Mouse (Mus musculus) small intestine, adult 2 months (tissue): Measurements from ENCODE around the gene Camta1. TPM values are rescaled to one million over a fixed set of nuclear protein-coding genes. Genes with fewer than 3 reads are reported as not detected.

Experiments used
- H3K27ac ChIP-seq: fragments of 200-500 bp; 2 replicates; pipeline ENCODE4 v1.5.1; 2012; ENCODE audit warnings: low read depth, low read length, control low read depth, inconsistent platforms; ENCODE audit not compliant: insufficient read depth
- H3K27me3 ChIP-seq: fragments of 200-500 bp; 2 replicates; pipeline ENCODE4 v1.6.1; 2012; ENCODE audit warnings: mild to moderate bottlenecking, moderate library complexity, low read length, inconsistent platforms; ENCODE audit not compliant: control insufficient read depth, insufficient read depth
- H3K36me3 ChIP-seq: fragments of 200-500 bp; 2 replicates; pipeline ENCODE4 v1.6.1; 2012; ENCODE audit warnings: mild to moderate bottlenecking, low read length, control low read depth, inconsistent platforms; ENCODE audit not compliant: control insufficient read depth, insufficient read depth
- H3K4me1 ChIP-seq: fragments of 200-500 bp; 2 replicates; pipeline ENCODE4 v1.6.1; 2012; ENCODE audit warnings: low read length, inconsistent platforms, mixed read lengths; ENCODE audit not compliant: control insufficient read depth, insufficient read depth, insufficient read length
- H3K4me3 ChIP-seq: fragments of 200-500 bp; 2 replicates; pipeline ENCODE4 v1.5.1; 2012; ENCODE audit warnings: low read depth, mild to moderate bottlenecking, control low read depth, inconsistent platforms, low read length, moderate library complexity
- CTCF ChIP-seq: fragments of 200-500 bp; IDR thresholded peaks from 2 replicates; pipeline ENCODE4 v1.5.1; 2012; ENCODE audit warnings: low read depth, mild to moderate bottlenecking, control low read depth, inconsistent platforms, low read length, moderate library complexity, mixed read lengths; ENCODE audit not compliant: insufficient replicate concordance, insufficient read length; ENCODE audit errors: extremely low read depth
- POLR2A ChIP-seq: fragments of 200-500 bp; IDR thresholded peaks from 2 replicates; pipeline ENCODE4 v1.6.1; 2012; ENCODE audit warnings: low read depth, mild to moderate bottlenecking, control low read depth, inconsistent platforms, low read length, moderate library complexity
- WGBS: fragments of 180-500 bp; shearing (Covaris S2); methylation state at CpG from one replicate; pipeline ENCODE4 v1.1.7; 2018; 5-methylcytosine and 5-hydroxymethylcytosine counted together
- polyA plus RNA-seq: library from polyadenylated mRNA; depleted of rRNA; stranded (reverse); fragments of >200 nt; gene quantifications from 2 replicates; pipeline ENCODE4 v1.2.3, GENCODE M21; 2012

Gene Camta1
- polyA plus RNA-seq, 1 experiment: 2.2 TPM

DNA sequence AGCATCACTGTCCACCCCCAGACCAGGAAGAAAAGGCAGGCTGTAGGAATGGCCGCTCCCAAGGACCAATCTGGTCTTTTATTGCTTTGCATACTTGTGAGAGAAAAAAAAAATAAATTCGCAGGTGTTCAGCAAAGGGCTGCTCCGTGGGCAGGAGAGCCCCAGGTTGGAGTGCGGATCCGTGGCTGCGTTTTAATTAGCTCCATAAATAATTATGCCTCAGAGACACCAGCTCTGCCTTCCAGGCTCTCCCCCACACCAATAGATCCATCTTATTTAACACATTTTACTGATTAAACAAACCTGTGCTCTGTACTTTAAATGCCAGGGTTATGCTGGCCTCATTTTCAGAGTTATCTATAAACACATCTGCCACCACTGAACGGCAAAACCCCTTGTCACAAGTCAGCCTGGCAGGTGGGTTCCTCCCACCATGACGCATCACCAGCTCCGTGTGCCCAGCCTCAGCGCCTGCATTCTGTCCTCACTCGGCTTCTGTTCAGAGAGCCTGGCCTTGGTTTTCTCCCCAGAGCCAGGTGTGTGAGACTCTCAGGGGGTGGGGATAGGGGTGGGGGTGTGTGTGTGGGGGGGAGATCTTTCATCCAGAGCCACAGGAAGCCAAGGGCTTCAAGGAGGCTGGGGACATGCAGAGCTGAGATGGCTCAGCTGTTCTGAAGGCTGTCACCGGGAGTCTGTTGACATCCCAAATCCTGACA is 475.5 kb downstream of the Camta1 start:
- no peak overlapping the region for H3K4me3 ChIP-seq
- H3K4me1 ChIP-seq: no peaks in the 10 kb centered on the region
- 6% methylated on average over 12 of the region's 12 CpGs for WGBS
- TF ChIP-seq CTCF: no peak
- no peak for TF ChIP-seq POLR2A
- no peaks in the 10 kb centered on the region for H3K27me3 ChIP-seq
- no peaks in the 10 kb centered on the region for H3K36me3 ChIP-seq
- no peak overlapping the region for H3K27ac ChIP-seq

- WGBS: 33% methylated on average over 1 of the region's 1 CpGs
- H3K4me3 ChIP-seq: no peak overlapping the region
- H3K4me1 ChIP-seq: no peaks in the 10 kb centered on the region
- no peaks in the 10 kb centered on the region for H3K27me3 ChIP-seq
- TF ChIP-seq CTCF (no peak), POLR2A (no peak)
- H3K27ac ChIP-seq: no peak overlapping the region
- no peaks in the 10 kb centered on the region for H3K36me3 ChIP-seq
Observed at GRCm38 (mm10) chr4:151377731-151378130, 483.9 kb downstream of the Camta1 start.

DNA sequence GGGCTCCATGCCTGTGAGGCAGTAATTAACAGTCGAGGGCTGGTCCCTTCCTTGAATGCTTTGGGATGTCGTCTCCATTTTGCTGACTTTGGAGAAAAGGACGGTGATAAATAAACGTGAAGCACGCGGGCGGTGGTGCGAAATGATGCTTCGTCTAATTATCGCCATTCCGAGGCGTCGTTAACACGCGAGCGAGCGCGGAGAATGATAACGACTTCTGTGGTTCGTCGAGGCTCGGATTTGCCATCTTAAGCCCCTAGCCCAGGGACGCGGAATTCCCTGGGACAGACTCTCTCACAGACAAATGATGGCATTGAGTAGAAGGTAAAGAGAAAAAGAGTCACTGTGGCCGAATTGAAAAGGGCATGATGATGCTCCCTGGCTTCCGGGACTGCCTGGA is 485.4 kb downstream of the Camta1 start:
- Histone ChIP-seq H3K27me3 (no peaks in the 10 kb centered on the region), H3K4me1 (no peaks in the 10 kb centered on the region), H3K36me3 (no peaks in the 10 kb centered on the region), H3K4me3 (no peak overlapping the region), H3K27ac (no peak overlapping the region)
- no peak for TF ChIP-seq CTCF
- no peak for TF ChIP-seq POLR2A
- 88% methylated on average over 26 of the region's 26 CpGs for WGBS

DNA sequence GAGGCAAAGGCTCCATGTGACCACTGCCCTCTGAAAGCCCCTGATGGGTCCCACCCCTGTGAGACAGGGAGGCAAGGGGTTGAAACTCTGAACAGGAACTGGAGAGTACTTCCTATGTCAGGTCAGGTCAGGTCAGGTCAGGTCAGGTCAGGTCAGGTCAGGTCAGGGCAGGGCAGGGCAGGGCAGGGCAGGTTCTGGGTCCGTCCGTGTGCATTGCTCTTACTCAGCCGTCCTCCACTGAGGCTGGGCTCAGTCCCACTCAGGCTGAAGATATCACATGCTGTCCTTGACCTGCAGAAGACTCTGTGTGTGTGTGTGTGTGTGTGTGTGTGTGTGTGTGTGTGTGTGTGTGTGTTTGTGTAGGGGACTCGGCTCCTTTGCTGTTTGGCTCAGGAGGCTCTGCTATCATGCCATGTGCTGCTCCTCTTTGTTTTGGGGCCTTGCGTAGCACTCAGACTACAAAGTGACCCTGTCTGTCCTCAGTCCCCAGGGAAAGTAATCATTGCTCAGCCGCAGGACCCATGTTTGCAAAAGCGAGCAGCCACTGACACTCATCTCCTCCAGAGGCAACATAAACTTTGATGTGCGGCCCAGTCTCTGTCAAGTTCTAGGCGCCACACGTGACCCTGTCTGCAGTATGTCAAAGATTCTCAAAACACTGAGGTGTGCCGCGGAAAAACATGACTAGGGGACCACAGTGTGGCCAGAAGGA is 488.7 kb downstream of the Camta1 start:
- no peak for TF ChIP-seq CTCF
- TF ChIP-seq POLR2A: no peak
- Histone ChIP-seq H3K4me3 (no peak overlapping the region), H3K27me3 (no peaks in the 10 kb centered on the region), H3K36me3 (no peaks in the 10 kb centered on the region), H3K27ac (no peak overlapping the region), H3K4me1 (no peaks in the 10 kb centered on the region)
- 64% methylated on average over 12 of the region's 12 CpGs for WGBS

DNA sequence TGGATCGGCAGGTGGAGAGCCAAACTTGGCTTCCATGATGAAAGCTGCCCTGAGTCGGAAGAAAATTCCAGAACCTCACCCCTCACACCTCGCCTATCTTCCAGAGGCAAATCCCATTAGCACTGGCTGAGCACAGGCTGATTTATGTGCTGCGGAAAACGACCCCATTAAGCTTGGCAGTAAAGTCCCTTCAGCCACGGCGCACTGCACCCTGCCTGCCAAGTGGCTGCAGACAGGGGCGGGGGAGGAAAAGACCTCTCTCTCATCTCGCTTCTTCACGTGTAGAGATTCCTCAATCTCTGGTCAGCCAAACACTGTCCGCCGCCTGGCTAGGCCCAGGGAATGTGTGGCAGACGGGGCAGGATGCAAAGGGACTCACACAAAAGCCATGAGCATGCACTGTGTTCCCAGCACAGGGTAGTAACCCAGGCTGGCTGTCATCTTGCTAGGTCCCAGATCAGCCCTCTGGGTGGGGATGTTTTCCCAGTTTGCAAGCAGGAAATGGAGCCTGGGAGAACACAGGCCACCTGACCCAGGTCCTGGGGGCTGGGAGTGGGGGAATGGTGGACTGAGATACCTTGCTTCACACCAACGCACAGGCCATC is 494.6 kb downstream of the Camta1 start:
- WGBS: 52% methylated on average over 14 of the region's 14 CpGs
- Histone ChIP-seq H3K4me3 (no peak overlapping the region), H3K27ac (no peak overlapping the region), H3K27me3 (no peaks in the 10 kb centered on the region), H3K36me3 (no peaks in the 10 kb centered on the region), H3K4me1 (no peaks in the 10 kb centered on the region)
- TF ChIP-seq CTCF (no peak), POLR2A (no peak)

DNA sequence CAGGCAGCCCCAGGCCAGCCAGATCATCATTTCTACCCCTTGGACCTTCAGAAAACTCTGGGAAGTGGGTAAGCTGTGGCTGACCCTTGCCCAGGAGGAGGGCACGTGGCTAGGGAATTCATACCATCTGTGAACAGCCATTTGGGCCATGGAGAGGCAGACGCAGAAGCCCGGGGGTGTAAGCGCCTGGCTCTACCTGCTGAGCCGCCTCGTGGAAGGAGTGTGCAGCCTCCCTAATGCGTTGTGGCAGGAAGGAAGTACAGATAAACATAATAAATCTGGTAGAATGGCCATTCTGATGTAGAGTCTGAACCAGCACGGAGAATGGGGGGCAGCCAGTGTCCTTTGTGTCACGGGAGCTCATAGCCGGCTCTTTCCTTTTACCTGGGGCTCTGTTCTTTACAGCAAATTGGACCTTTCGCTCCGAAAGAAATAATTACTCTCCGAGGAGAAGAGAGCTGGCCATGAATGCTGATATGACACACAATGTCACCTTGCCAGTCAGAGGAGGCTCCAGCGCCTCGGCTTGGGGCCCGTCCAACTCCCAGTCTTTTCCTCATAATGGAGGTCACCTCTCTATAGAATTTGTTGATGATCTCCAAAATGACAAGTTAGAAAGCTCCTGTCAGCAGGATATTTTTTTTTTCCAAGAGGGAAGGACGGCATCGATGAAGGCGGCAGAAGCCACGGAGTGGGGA is 500.6 kb downstream of the Camta1 start:
- TF ChIP-seq POLR2A (no peak), CTCF (no peak)

GRCm38 (mm10) chr4:151355505-151355904 is 506.2 kb downstream of the Camta1 start:
- no peak for TF ChIP-seq CTCF
- no peak for TF ChIP-seq POLR2A
- WGBS: 25% methylated on average over 12 of the region's 12 CpGs
- Histone ChIP-seq H3K27me3 (no peaks in the 10 kb centered on the region), H3K4me3 (no peak overlapping the region), H3K27ac (no peak overlapping the region), H3K4me1 (no peaks in the 10 kb centered on the region), H3K36me3 (no peaks in the 10 kb centered on the region)

More for the DNA sequence above, 500.6 kb downstream of the Camta1 start:
- Histone ChIP-seq H3K36me3 (no peaks in the 10 kb centered on the region), H3K4me3 (no peak overlapping the region), H3K27ac (no peak overlapping the region), H3K27me3 (no peaks in the 10 kb centered on the region), H3K4me1 (no peaks in the 10 kb centered on the region)
- 63% methylated on average over 20 of the region's 20 CpGs for WGBS
